Mouse (Mus musculus) midbrain, embryonic 11.5 days (tissue): Measurements from ENCODE around the gene Vstm2l. TPM values are rescaled to one million over a fixed set of nuclear protein-coding genes. Genes with fewer than 3 reads are reported as not detected.

Experiments used
- ATAC-seq: fragments of 200-750 bp; cut with Nextera tagmentation; 2 replicates; pipeline ENCODE4 v1.8.0; 2017; ENCODE audit warnings: moderate TSS enrichment, moderate library complexity; ENCODE audit not compliant: low FRiP score
- DNase-seq: peaks from one replicate; pipeline ENCODE4 v3.0.0; 2015; ENCODE audit warnings: low spot score; ENCODE audit errors: missing footprints
- H3K27ac ChIP-seq: fragments of 300-500 bp; sonication (generic); 2 replicates; pipeline ENCODE4 v1.5.1; 2014; ENCODE audit warnings: low read depth, low read length
- H3K27me3 ChIP-seq: fragments of 300-500 bp; sonication (generic); 2 replicates; pipeline ENCODE4 v1.6.1; 2014; ENCODE audit warnings: mild to moderate bottlenecking, low read length, moderate library complexity, mixed read lengths; ENCODE audit not compliant: control insufficient read depth, insufficient read depth
- H3K36me3 ChIP-seq: fragments of 300-500 bp; sonication (generic); 2 replicates; pipeline ENCODE4 v1.6.1; 2014; ENCODE audit warnings: mild to moderate bottlenecking, low read length, moderate library complexity, mixed read lengths; ENCODE audit not compliant: control insufficient read depth, insufficient read depth
- H3K4me1 ChIP-seq: fragments of 300-500 bp; sonication (generic); 2 replicates; pipeline ENCODE4 v1.6.1; 2014; ENCODE audit warnings: low read length; ENCODE audit not compliant: control insufficient read depth, insufficient read depth
- H3K4me2 ChIP-seq: fragments of 300-500 bp; sonication (generic); 2 replicates; pipeline ENCODE4 v1.6.1; 2014; ENCODE audit warnings: mild to moderate bottlenecking, moderate library complexity
- H3K4me3 ChIP-seq: fragments of 300-500 bp; sonication (generic); 2 replicates; pipeline ENCODE4 v1.5.1; 2014; ENCODE audit warnings: low read depth, low read length
- H3K9ac ChIP-seq: fragments of 300-500 bp; sonication (generic); 2 replicates; pipeline ENCODE4 v1.6.1; 2014; ENCODE audit warnings: low read length
- H3K9me3 ChIP-seq: fragments of 300-500 bp; sonication (generic); 2 replicates; pipeline ENCODE4 v1.6.1; 2016; ENCODE audit warnings: low read length; ENCODE audit not compliant: control insufficient read depth
- WGBS: fragments of 180-500 bp; shearing (Covaris S2); extraction: QIAGEN DNeasy Blood & Tissue Kit; methylation state at CpG from one replicate; pipeline ENCODE4 v1.1.7; 2014; 5-methylcytosine and 5-hydroxymethylcytosine counted together
- polyA plus RNA-seq: library from polyadenylated mRNA; unstranded; fragments of >200 nt; fragmentation: Nextera tagmentation; extraction: Ambion mirVana; gene quantifications from 2 replicates; pipeline ENCODE4 v1.2.1, GENCODE M21; 2014

Gene Vstm2l
- polyA plus RNA-seq, 1 experiment from 2014 or later, result 3.5 TPM

DNA sequence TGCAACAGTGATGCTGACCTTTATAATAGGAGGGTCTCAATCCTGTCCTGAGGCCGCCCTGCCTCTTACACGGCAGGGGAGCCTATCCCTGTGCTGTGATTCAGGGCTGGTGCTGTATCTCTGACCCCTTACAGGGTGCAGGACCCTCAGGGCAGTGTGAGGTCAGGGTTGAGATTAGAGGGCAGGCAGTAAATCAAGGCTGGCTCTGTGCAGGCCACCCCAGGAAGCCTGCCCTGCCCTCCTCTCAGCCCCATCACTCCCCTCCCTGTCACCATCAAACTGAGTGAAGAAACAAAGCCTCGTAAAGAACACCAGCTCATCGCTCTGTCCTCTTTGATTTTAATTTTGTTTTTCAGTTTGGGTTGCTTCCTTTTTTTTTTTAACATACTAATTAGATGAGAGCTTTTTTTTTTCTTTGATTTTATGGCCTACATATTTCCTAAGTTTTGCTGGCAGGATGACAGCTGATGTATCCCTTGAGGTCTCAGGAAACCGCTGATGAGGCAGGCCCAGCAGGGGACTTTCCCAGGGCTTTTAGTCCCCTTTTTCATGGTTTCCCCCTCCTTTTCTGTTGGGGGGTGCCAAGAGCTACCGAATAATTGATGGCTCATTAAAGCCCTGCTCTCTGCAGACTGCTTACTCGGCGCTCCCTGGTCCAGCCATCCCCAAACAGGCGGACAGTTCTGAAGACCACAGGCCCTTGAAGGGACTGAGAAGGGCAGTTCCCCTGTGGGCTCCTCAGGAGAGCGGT lies 27.0 kb upstream of the Vstm2l start:
- peaks cover 2% of the 10 kb centered on the region; the same call in 1 of the 2 replicates for H3K36me3 ChIP-seq
- 0 out of 2 replicates have a peak overlapping the region, but pooled peaks have one; percentile 8 for H3K27ac ChIP-seq
- H3K9ac ChIP-seq, result no peak overlapping the region
- peaks cover 25% of the 10 kb centered on the region; the same call in 1 of the 2 replicates for H3K4me1 ChIP-seq
- H3K4me3 ChIP-seq, result no peak overlapping the region
- H3K4me2 ChIP-seq, result no peak overlapping the region
- DNase-seq, result peak; percentile 82
- ATAC-seq, result peak; percentile 29; the same call in 1 of the 2 replicates
- H3K9me3 ChIP-seq, result no peaks in the 10 kb centered on the region
- 32% methylated on average over 10 of the region's 10 CpGs for WGBS
- H3K27me3 ChIP-seq, result no peaks in the 10 kb centered on the region

DNA sequence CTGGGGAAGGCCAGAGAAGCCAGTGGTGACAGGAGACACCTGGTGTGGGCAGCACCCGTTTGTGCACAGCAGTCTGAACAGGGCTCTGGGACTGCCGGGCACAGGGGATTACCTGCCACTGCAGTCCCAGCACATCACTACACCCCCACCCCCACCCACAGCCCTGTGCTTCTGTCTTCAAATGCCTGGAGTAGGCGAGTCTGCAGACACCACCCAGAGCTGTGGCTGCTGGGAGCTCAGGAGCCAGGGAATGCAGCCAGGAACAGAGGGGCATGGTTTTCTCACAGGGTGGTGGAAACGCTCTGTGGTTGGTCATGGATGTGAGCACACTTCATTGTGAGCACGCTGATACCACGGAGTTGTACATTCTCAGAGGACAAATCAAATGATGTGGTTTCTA lies 23.3 kb upstream of the Vstm2l start:
- no peak for ATAC-seq
- H3K36me3 ChIP-seq, result no peaks in the 10 kb centered on the region
- DNase-seq, result no peak
- 76% methylated on average over 6 of the region's 6 CpGs for WGBS
- H3K4me3 ChIP-seq, result no peak overlapping the region
- no peak overlapping the region for H3K27ac ChIP-seq
- no peaks in the 10 kb centered on the region for H3K27me3 ChIP-seq
- peaks cover 24% of the 10 kb centered on the region; the same call in 1 of the 2 replicates for H3K4me1 ChIP-seq
- H3K4me2 ChIP-seq, result no peak overlapping the region
- H3K9ac ChIP-seq, result no peak overlapping the region
- no peaks in the 10 kb centered on the region for H3K9me3 ChIP-seq

GRCm38 (mm10) chr2:157897131-157897530 lies 17.3 kb upstream of the Vstm2l start:
- no peak for DNase-seq
- no peak overlapping the region for H3K9ac ChIP-seq
- 85% methylated on average over 4 of the region's 4 CpGs for WGBS
- H3K27me3 ChIP-seq, result no peaks in the 10 kb centered on the region
- H3K9me3 ChIP-seq, result no peaks in the 10 kb centered on the region
- ATAC-seq, result no peak
- H3K27ac ChIP-seq, result no peak overlapping the region
- no peak overlapping the region for H3K4me2 ChIP-seq
- H3K36me3 ChIP-seq, result no peaks in the 10 kb centered on the region
- no peak overlapping the region for H3K4me3 ChIP-seq
- H3K4me1 ChIP-seq, result no peaks in the 10 kb centered on the region

DNA sequence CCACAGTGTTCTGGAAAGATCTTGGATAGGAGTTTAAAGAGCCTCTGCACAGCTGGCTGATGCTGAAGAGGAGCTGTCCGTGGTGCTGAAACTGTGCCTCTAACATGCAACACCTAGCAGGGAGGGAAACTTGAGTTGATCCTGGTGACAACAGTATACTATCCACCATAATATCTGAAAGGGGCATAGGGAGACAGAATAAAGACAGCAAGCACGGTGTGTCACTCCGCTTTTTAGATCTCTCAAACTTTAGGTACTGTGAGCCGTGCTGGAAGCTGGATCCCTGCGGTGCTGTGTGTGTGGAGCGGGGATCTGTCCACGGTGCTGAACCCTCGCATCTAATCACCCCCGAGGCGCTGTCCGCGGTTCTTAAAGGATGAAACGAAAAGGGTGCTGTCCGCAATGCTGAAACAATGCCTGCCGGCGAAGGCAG lies 1.2 kb upstream of the Vstm2l start:
- no peaks in the 10 kb centered on the region for H3K9me3 ChIP-seq
- H3K36me3 ChIP-seq, result no peaks in the 10 kb centered on the region
- no peak overlapping the region for H3K4me3 ChIP-seq
- peak; percentile 97 for DNase-seq
- WGBS, result under 1% methylated on average over 16 of the region's 16 CpGs
- H3K27ac ChIP-seq, result no peak overlapping the region
- no peak overlapping the region for H3K9ac ChIP-seq
- peaks cover 29% of the 10 kb centered on the region for H3K27me3 ChIP-seq
- no peak for ATAC-seq
- peaks cover 3% of the 10 kb centered on the region for H3K4me1 ChIP-seq
- no peak overlapping the region for H3K4me2 ChIP-seq

DNA sequence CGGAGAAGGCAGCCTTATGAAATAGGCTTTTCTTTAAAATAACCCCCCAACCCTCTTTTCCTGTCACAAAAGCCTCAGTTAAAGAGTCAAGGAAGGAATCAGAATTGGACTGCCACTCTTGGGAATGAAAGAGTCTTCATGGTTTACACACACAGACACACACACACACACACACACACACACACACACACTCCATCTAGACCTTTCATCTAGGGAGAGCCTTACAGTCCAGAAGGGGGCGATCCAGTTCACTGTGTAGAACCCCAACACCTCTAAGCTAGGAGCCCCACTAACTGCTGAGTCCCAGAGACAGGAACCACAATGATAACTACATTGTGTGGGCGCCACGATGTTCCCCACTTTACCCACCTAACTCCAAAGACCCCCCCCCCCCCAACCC lies 748 bp upstream of the Vstm2l start:
- DNase-seq, result no peak
- peaks cover 29% of the 10 kb centered on the region for H3K27me3 ChIP-seq

GRCm38 (mm10) chr2:157914889-157915517 lies 550 bp downstream of the Vstm2l start:
- H3K9ac ChIP-seq, result peak overlapping the region; percentile 48
- peak overlapping the region; percentile 56 for H3K4me2 ChIP-seq
- 43% methylated on average over 41 of the region's 43 CpGs for WGBS
- no peak overlapping the region for H3K27ac ChIP-seq
- no peaks in the 10 kb centered on the region for H3K9me3 ChIP-seq
- no peak for DNase-seq
- no peaks in the 10 kb centered on the region for H3K36me3 ChIP-seq
- H3K4me1 ChIP-seq, result peaks cover 3% of the 10 kb centered on the region
- peak overlapping the region; percentile 38 for H3K4me3 ChIP-seq
- 0 out of 2 replicates have a peak, but pooled peaks have one; percentile 7 for ATAC-seq
- H3K27me3 ChIP-seq, result peaks cover 29% of the 10 kb centered on the region

More for the DNA sequence above, 748 bp upstream of the Vstm2l start:
- peak overlapping the region; percentile 56 for H3K4me2 ChIP-seq
- H3K27ac ChIP-seq, result no peak overlapping the region
- no peaks in the 10 kb centered on the region for H3K36me3 ChIP-seq
- no peak for ATAC-seq
- 4% methylated on average over 4 of the region's 4 CpGs for WGBS
- H3K9me3 ChIP-seq, result no peaks in the 10 kb centered on the region
- peaks cover 3% of the 10 kb centered on the region for H3K4me1 ChIP-seq
- H3K4me3 ChIP-seq, result no peak overlapping the region
- no peak overlapping the region for H3K9ac ChIP-seq

DNA sequence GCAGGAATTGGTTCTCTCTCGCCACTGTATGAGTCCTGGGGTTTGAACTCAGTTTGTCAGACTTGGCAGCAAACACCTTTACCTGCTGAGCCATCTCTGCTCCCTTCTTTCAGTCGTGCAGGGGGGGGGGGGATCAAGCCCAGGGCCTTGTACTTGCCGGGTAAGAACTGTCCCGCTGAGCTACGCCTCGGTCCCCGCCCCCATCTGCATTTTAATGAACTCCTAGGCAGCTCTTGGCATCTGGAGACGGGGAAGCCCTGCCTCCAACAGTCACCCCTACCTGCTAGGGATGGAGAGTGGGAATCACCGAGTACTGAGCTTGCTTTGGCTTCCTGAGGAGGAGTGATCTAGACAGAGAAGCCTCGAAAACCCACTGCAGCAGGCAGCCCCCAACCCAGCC lies 4.1 kb downstream of the Vstm2l start:
- 4% methylated on average over 10 of the region's 10 CpGs for WGBS
- peaks cover 29% of the 10 kb centered on the region for H3K27me3 ChIP-seq
- H3K36me3 ChIP-seq, result no peaks in the 10 kb centered on the region
- H3K27ac ChIP-seq, result no peak overlapping the region
- no peaks in the 10 kb centered on the region for H3K9me3 ChIP-seq
- no peak for DNase-seq
- H3K9ac ChIP-seq, result no peak overlapping the region
- H3K4me2 ChIP-seq, result no peak overlapping the region
- peaks cover 3% of the 10 kb centered on the region for H3K4me1 ChIP-seq
- H3K4me3 ChIP-seq, result no peak overlapping the region
- ATAC-seq, result no peak

- no peak overlapping the region for H3K9ac ChIP-seq
Measured at GRCm38 (mm10) chr2:157921551-157921950, 7.1 kb downstream of the Vstm2l start.

GRCm38 (mm10) chr2:157923406-157923805 lies 9.0 kb downstream of the Vstm2l start:
- Histone ChIP-seq H3K9me3 (no peaks in the 10 kb centered on the region), H3K27me3 (no peaks in the 10 kb centered on the region), H3K9ac (no peak overlapping the region), H3K36me3 (no peaks in the 10 kb centered on the region), H3K4me2 (no peak overlapping the region), H3K4me3 (no peak overlapping the region), H3K27ac (no peak overlapping the region), H3K4me1 (no peaks in the 10 kb centered on the region; the same call in 1 of the 2 replicates)
- DNase-seq (no peak), ATAC-seq (no peak)
- WGBS, result 13% methylated on average over 7 of the region's 7 CpGs

More at GRCm38 (mm10) chr2:157921551-157921950, 7.1 kb downstream of the Vstm2l start:
- 77% methylated on average over 7 of the region's 7 CpGs for WGBS
- DNase-seq, result no peak
- no peaks in the 10 kb centered on the region for H3K4me1 ChIP-seq
- no peak overlapping the region for H3K27ac ChIP-seq
- peaks cover 4% of the 10 kb centered on the region; the same call in 1 of the 2 replicates for H3K27me3 ChIP-seq
- H3K4me3 ChIP-seq, result no peak overlapping the region
- H3K36me3 ChIP-seq, result no peaks in the 10 kb centered on the region
- H3K9me3 ChIP-seq, result no peaks in the 10 kb centered on the region
- no peak overlapping the region for H3K4me2 ChIP-seq
- ATAC-seq, result no peak
